Mouse (Mus musculus): ENCODE measurements around the gene Ccdc116. TPM values are rescaled to one million over a fixed set of nuclear protein-coding genes. Genes with fewer than 3 reads are reported as not detected.

The Ccdc116 gene
- polyA plus RNA-seq, 1 experiment from 2014 or later: 0.62 TPM

- 96% methylated on average over 1 of the region's 1 CpGs for WGBS (ENCODE audit: insufficient replicate concordance)
- ATAC-seq (ENCODE audit: low read depth): no peak
- no peak overlapping the region for H3K4me3 ChIP-seq (replicated peaks)
Observed at GRCm38 (mm10) chr16:17127292-17127691, 19.7 kb downstream of the Ccdc116 start.

GRCm38 (mm10) chr16:17124871-17125520, 22.0 kb downstream of the Ccdc116 start, which contains the start of gene 2610318N02Rik:
TSS of gene 2610318N02Rik (minus strand) at chr16:17125167.
- Histone ChIP-seq H3K9ac (peak within 1 kb of the TSS; percentile 76), H3K4me3 (replicated peaks) (peak within 1 kb of the TSS; percentile 68), H3K4me2 (peak within 1 kb of the TSS; percentile 87), H3K4me1 (replicated peaks) (peaks cover 23% of the 10 kb centered on the region), H3K36me3 (peaks cover 14% of the 10 kb centered on the region), H3K9me3 (replicated peaks) (no peaks in the 10 kb centered on the region), H3K27me3 (no peaks in the 10 kb centered on the region), H3K27ac (peak within 1 kb of the TSS; percentile 75)
- under 1% methylated on average over 25 of the region's 25 CpGs for WGBS (ENCODE audit: insufficient replicate concordance)
- DNase-seq (peak; percentile 87), ATAC-seq (ENCODE audit: low read depth) (peak; percentile 98)

More at GRCm38 (mm10) chr16:17127292-17127691, 19.7 kb downstream of the Ccdc116 start:
- H3K27me3 ChIP-seq: no peaks in the 10 kb centered on the region
- H3K9ac ChIP-seq: no peak overlapping the region
- no peak overlapping the region for H3K4me2 ChIP-seq
- H3K9me3 ChIP-seq (replicated peaks): no peaks in the 10 kb centered on the region
- H3K36me3 ChIP-seq: no peaks in the 10 kb centered on the region
- peak; percentile 47 for DNase-seq
- H3K4me1 ChIP-seq (replicated peaks): peaks cover 40% of the 10 kb centered on the region
- no peak overlapping the region for H3K27ac ChIP-seq

GRCm38 (mm10) chr16:17124119-17124870, 22.7 kb downstream of the Ccdc116 start:
- H3K4me1 ChIP-seq (replicated peaks): peaks cover 23% of the 10 kb centered on the region
- 8% methylated on average over 22 of the region's 22 CpGs for WGBS (ENCODE audit: insufficient replicate concordance)
- peak overlapping the region; percentile 25; the same call in 1 of the 2 replicates for H3K27ac ChIP-seq
- no peaks in the 10 kb centered on the region for H3K27me3 ChIP-seq
- H3K4me2 ChIP-seq: peak overlapping the region; percentile 87
- no peak; the same call in 1 of the 2 replicates for ATAC-seq (ENCODE audit: low read depth)
- H3K9ac ChIP-seq: peak overlapping the region; percentile 76
- peaks cover 20% of the 10 kb centered on the region for H3K36me3 ChIP-seq
- H3K9me3 ChIP-seq (replicated peaks): no peaks in the 10 kb centered on the region
- H3K4me3 ChIP-seq (replicated peaks): peak overlapping the region; percentile 68
- no peak for DNase-seq

DNA sequence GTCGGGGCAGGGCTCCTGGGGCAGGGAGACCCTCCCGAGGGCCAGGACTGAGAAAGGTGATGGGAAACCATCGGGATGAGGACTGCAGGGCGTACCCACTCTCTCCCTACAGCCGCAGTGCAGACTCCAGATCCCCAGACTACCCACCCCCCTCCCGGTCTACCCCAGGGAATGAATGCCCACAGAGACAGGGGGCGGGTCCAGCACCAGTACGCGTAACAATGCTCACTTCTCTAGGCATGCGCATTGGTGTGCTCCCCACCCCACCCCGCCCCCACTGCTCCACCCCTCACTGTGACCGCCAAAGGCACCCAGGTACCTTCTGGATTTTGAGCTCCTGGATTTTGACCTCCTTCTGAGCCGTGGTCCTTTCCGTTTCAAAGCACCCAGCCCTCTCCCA, 25.5 kb downstream of the Ccdc116 start:
- H3K27me3 ChIP-seq: no peaks in the 10 kb centered on the region
- H3K4me2 ChIP-seq: no peak overlapping the region
- peaks cover 34% of the 10 kb centered on the region for H3K36me3 ChIP-seq
- ATAC-seq (ENCODE audit: low read depth) (no peak), DNase-seq (no peak)
- H3K4me1 ChIP-seq (replicated peaks): peaks cover 23% of the 10 kb centered on the region
- no peaks in the 10 kb centered on the region for H3K9me3 ChIP-seq (replicated peaks)
- no peak overlapping the region for H3K4me3 ChIP-seq (replicated peaks)
- 81% methylated on average over 14 of the region's 14 CpGs for WGBS (ENCODE audit: insufficient replicate concordance)
- no peak overlapping the region for H3K9ac ChIP-seq
- no peak overlapping the region for H3K27ac ChIP-seq

GRCm38 (mm10) chr16:17117309-17117799, 29.7 kb downstream of the Ccdc116 start:
- Histone ChIP-seq H3K4me3 (replicated peaks) (no peak overlapping the region), H3K27me3 (no peaks in the 10 kb centered on the region), H3K4me1 (replicated peaks) (no peaks in the 10 kb centered on the region), H3K36me3 (peaks cover 45% of the 10 kb centered on the region), H3K9me3 (replicated peaks) (no peaks in the 10 kb centered on the region), H3K4me2 (no peak overlapping the region), H3K9ac (no peak overlapping the region), H3K27ac (no peak overlapping the region)
- no peak for ATAC-seq (ENCODE audit: low read depth)
- DNase-seq: no peak
- WGBS (ENCODE audit: insufficient replicate concordance): 80% methylated on average over 5 of the region's 5 CpGs

- Histone ChIP-seq H3K4me3 (replicated peaks) (peak within 1 kb of the TSS; percentile 89), H3K4me2 (peak within 1 kb of the TSS; percentile 80), H3K27me3 (no peaks in the 10 kb centered on the region), H3K36me3 (peaks cover 39% of the 10 kb centered on the region), H3K9me3 (replicated peaks) (no peaks in the 10 kb centered on the region), H3K4me1 (replicated peaks) (peaks cover 17% of the 10 kb centered on the region), H3K9ac (peak within 1 kb of the TSS; percentile 84), H3K27ac (peak within 1 kb of the TSS; percentile 79)
- DNase-seq (peak; percentile 66), ATAC-seq (ENCODE audit: low read depth) (peak; percentile 89)
- WGBS (ENCODE audit: insufficient replicate concordance): 5% methylated on average over 38 of the region's 38 CpGs
Observed at GRCm38 (mm10) chr16:17110771-17111743, 36.0 kb downstream of the Ccdc116 start, which contains the start of gene Ppil2. TSS of gene Ppil2 (minus strand) at chr16:17111257.

DNA sequence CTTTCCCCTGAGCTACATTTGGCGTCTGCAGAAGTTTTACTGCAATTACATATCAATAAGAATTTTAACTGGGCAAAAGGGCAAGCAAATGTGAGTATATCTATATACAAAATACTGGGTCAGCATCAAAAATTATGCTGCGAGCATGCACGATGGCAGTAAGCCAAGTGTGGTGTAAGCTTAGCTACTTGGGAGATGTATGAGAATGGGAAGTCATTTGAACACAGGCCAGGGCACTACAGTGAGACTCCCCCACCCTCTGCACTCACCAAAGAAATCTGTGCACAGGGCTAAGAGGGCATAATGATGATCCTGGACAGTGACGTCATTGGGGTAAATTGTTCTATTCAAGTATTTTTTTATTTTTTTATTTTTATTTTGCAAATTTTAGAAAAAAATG, 42.4 kb downstream of the Ccdc116 start:
- DNase-seq: no peak
- peaks cover 87% of the 10 kb centered on the region for H3K36me3 ChIP-seq
- ATAC-seq (ENCODE audit: low read depth): no peak

GRCm38 (mm10) chr16:17102630-17103220, 44.3 kb downstream of the Ccdc116 start:
- H3K27me3 ChIP-seq: no peaks in the 10 kb centered on the region
- H3K4me1 ChIP-seq (replicated peaks): no peaks in the 10 kb centered on the region
- H3K36me3 ChIP-seq: peaks cover 91% of the 10 kb centered on the region
- H3K4me3 ChIP-seq (replicated peaks): no peak overlapping the region
- H3K9me3 ChIP-seq (replicated peaks): no peaks in the 10 kb centered on the region
- no peak overlapping the region for H3K4me2 ChIP-seq
- H3K27ac ChIP-seq: no peak overlapping the region
- ATAC-seq (ENCODE audit: low read depth) (no peak), DNase-seq (no peak)
- 81% methylated on average over 7 of the region's 7 CpGs for WGBS (ENCODE audit: insufficient replicate concordance)
- no peak overlapping the region for H3K9ac ChIP-seq

More for the DNA sequence above, 42.4 kb downstream of the Ccdc116 start:
- H3K27ac ChIP-seq: no peak overlapping the region
- no peak overlapping the region for H3K4me2 ChIP-seq
- no peak overlapping the region for H3K4me3 ChIP-seq (replicated peaks)
- H3K27me3 ChIP-seq: no peaks in the 10 kb centered on the region
- WGBS (ENCODE audit: insufficient replicate concordance): 85% methylated on average over 4 of the region's 4 CpGs
- H3K4me1 ChIP-seq (replicated peaks): peaks cover 3% of the 10 kb centered on the region
- no peaks in the 10 kb centered on the region for H3K9me3 ChIP-seq (replicated peaks)
- no peak overlapping the region for H3K9ac ChIP-seq

DNA sequence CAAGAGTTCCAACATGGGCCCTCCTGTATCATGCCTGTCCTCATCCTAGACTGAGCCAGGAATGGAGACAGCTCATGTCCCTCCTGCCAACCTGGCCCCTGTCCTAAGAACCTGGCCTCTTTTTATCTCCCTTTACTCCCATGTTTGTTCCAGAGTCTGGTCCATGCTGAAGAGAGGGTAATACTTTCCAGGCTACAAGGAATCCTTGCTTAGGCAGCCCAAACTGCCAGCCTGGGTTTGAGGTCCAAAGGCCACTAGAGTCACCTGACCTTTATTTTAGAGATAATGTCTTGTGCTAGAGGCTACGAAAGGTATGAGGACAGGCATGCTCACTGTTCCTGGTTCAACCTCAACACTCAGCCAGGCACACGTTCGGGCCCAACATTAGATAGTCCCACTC, 50.1 kb downstream of the Ccdc116 start:
- WGBS (ENCODE audit: insufficient replicate concordance): 80% methylated on average over 3 of the region's 3 CpGs
- H3K36me3 ChIP-seq: peaks cover 95% of the 10 kb centered on the region
- H3K9ac ChIP-seq: no peak overlapping the region
- no peaks in the 10 kb centered on the region for H3K4me1 ChIP-seq (replicated peaks)
- H3K27ac ChIP-seq: no peak overlapping the region
- H3K9me3 ChIP-seq (replicated peaks): no peaks in the 10 kb centered on the region
- no peak overlapping the region for H3K4me3 ChIP-seq (replicated peaks)
- no peak overlapping the region for H3K4me2 ChIP-seq
- no peaks in the 10 kb centered on the region for H3K27me3 ChIP-seq
- ATAC-seq (ENCODE audit: low read depth) (peak; percentile 8; the same call in 1 of the 2 replicates), DNase-seq (no peak)
